Mouse (Mus musculus) thymus, adult 2 months (tissue): ENCODE results near the gene Thsd1. TPM values are rescaled to one million over a fixed set of nuclear protein-coding genes. Genes with fewer than 3 reads are reported as not detected.

Experiments used
- DNase-seq: peaks from one replicate; pipeline ENCODE4 v3.0.0; 2021
- H3K27ac ChIP-seq: fragments of 200-500 bp; 2 replicates; pipeline ENCODE4 v1.5.1; 2012; ENCODE audit warnings: low read length, control low read depth; ENCODE audit not compliant: control insufficient read depth, insufficient read depth
- H3K27me3 ChIP-seq: fragments of 200-500 bp; 2 replicates; pipeline ENCODE4 v1.6.1; 2012; ENCODE audit warnings: mild to moderate bottlenecking, low read length, moderate library complexity, mixed read lengths; ENCODE audit not compliant: control insufficient read depth, insufficient read depth
- H3K36me3 ChIP-seq: fragments of 200-500 bp; 2 replicates; pipeline ENCODE4 v1.6.1; 2012; ENCODE audit warnings: mild to moderate bottlenecking, low read length, moderate library complexity; ENCODE audit not compliant: control insufficient read depth, insufficient read depth
- H3K4me1 ChIP-seq: fragments of 200-500 bp; replicated peaks from 2 replicates; pipeline ENCODE4 v1.6.1; 2012; ENCODE audit warnings: low read length; ENCODE audit not compliant: control insufficient read depth, insufficient read depth
- H3K4me3 ChIP-seq: fragments of 200-500 bp; 2 replicates; pipeline ENCODE4 v1.5.1; 2012; ENCODE audit warnings: mild to moderate bottlenecking, low read length, control low read depth, moderate library complexity; ENCODE audit not compliant: control insufficient read depth, insufficient read depth
- CTCF ChIP-seq: fragments of 200-500 bp; IDR thresholded peaks from 2 replicates; pipeline ENCODE4 v1.5.1; 2012; ENCODE audit warnings: mild to moderate bottlenecking, control low read depth, low read length, moderate library complexity, borderline replicate concordance; ENCODE audit not compliant: control insufficient read depth, poor library complexity, insufficient read depth; ENCODE audit errors: extremely low read depth
- POLR2A ChIP-seq: fragments of 200-500 bp; IDR thresholded peaks from 2 replicates; pipeline ENCODE4 v1.6.1; 2012; ENCODE audit warnings: mild to moderate bottlenecking, low read length, control low read depth, moderate library complexity; ENCODE audit not compliant: control insufficient read depth, poor library complexity, insufficient read depth; ENCODE audit errors: extremely low read depth
- WGBS: fragments of 180-500 bp; shearing (Covaris S2); methylation state at CpG from one replicate; pipeline ENCODE4 v1.1.7; 2018; 5-methylcytosine and 5-hydroxymethylcytosine counted together
- polyA plus RNA-seq: library from polyadenylated mRNA; depleted of rRNA; stranded (reverse); fragments of >200 nt; gene quantifications from 2 replicates; pipeline ENCODE4 v1.2.3, GENCODE M21; 2012; rRNA removed

The Thsd1 gene
- 1.8 and 2.1 TPM in 2 replicates for polyA plus RNA-seq

DNA sequence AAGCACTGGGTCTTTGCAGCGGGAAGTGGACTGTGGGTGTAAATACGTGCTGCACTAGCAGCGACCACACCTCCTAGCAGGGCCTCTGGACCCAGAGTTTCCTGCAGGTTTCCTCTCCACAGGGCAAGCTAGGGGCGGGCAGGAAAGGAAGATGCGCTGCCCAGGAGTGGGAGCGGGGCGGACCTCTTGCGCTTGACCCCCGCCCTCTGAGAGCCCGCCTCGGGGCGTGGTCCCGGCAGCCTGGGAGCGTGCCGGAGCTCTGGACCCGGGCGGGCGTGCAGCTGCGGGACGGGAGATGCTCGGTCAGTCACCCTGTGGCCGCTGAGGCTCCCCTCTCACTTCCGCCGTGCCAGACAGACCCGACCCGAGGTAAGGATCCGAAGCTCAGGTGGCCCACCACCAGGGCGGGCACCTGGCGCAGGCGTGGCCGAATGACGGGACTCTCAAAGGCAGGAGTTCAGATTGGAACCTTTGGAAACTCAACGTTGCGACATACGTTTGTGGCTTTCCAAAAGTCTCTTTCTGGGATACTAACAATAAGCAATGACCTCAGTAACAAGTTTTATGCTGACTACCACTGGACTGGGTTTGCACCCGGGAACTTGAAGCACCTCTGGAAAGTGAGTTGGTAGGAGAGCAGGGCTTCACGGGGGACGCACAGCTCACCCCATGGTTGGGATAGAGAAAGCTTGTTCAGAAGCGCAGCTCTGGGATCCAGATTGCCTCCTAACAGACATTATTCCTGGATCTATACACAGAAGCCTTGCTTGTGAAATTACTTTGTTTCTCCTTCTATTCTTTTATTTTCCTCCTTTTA is at the start of gene Thsd1:
TSS of gene Thsd1 (plus strand) at position 253 of the 817 bp plus-strand sequence.
- WGBS: under 1% methylated on average over 39 of the region's 39 CpGs
- H3K4me3 ChIP-seq: peak within 1 kb of the TSS; percentile 66
- H3K36me3 ChIP-seq: no peaks in the 10 kb centered on the region
- TF ChIP-seq POLR2A (no peak), CTCF (no peak)
- peaks cover 11% of the 10 kb centered on the region for H3K4me1 ChIP-seq
- H3K27ac ChIP-seq: no peak within 1 kb of the TSS
- peak; percentile 44 for DNase-seq
- H3K27me3 ChIP-seq: no peaks in the 10 kb centered on the region

DNA sequence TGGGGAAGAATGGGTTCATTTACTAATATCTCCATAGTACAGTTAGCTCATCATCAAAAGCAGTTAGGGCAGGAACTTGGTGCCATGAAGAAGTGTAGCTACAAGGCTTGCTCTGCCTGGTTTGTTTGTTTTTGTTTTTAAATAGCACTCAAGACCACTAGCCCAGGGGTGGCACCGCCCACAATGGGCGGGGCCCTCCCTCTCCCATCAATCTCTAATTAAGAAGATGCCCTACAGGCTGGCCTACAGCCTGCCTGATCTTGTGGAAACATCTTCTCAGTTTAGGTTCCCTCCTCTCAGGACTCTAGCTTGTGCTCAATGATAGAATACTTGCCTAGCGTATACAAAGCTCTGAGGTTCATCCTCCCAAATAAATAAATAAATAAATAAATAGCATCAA is 42.2 kb upstream of the Thsd1 start:
- 6% methylated on average over 3 of the region's 3 CpGs for WGBS
- DNase-seq: no peak
- H3K4me1 ChIP-seq: peaks cover 2% of the 10 kb centered on the region
- no peaks in the 10 kb centered on the region for H3K36me3 ChIP-seq
- H3K27ac ChIP-seq: no peak overlapping the region
- no peak for TF ChIP-seq CTCF
- no peak for TF ChIP-seq POLR2A
- peak overlapping the region; percentile 24; the same call in 1 of the 2 replicates for H3K4me3 ChIP-seq
- no peaks in the 10 kb centered on the region for H3K27me3 ChIP-seq

DNA sequence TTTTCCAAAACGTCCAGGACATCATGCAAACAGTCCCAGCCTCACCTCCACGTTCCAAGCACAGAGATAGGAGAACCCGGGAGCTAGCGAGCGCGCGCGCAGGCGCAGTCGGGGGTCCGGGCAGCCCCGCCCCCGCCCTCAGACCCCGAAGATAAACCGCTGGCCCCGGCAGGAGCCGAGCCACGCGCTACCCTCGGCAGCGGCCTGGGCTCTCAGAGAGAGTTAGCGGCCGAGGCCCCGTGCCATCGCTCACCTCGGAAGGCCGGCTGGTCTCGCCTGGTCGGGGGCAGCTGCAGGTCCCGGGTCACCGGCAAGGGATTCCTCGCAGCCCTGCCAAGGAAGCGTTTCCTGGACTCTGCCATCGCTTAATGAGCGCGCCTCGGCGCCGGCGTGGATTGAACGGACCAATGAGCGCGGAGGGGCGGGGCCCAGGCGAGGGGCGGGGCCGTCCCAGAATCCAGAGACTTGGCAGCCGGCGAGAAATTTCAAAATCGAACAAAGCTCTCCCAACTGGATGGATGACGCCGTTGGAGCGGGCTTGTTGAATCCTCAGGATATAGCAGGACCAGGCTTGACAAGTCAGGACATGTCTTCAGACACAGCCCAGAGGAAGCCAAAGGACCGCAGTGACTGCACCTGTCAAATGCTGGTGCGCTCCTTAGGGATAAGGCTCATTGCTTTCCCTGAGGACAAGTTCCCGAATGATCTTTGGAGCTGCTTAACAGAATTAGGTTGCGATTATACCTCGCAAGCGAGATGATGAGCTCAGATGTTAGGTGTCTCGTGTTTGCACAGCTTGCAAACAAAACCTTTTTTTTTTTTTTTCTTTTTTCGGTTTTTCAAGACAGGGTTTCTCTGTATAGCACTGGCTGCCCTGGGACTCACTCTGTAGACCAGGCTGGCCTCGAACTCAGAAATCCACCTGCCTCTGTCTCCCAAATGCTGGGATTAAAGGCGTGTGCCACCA is 41.4 kb upstream of the Thsd1 start, which contains the start of gene Ckap2:
TSS of gene Ckap2 (minus strand) at position 389 of the 967 bp plus-strand sequence.
- peak; percentile 86 for DNase-seq
- H3K4me3 ChIP-seq: peak within 1 kb of the TSS; percentile 75
- peaks cover 2% of the 10 kb centered on the region for H3K4me1 ChIP-seq
- no peaks in the 10 kb centered on the region for H3K27me3 ChIP-seq
- H3K27ac ChIP-seq: no peak within 1 kb of the TSS
- WGBS: 3% methylated on average over 63 of the region's 63 CpGs
- TF ChIP-seq POLR2A (no peak; the same call in 1 of the 2 replicates), CTCF (no peak)
- no peaks in the 10 kb centered on the region for H3K36me3 ChIP-seq

DNA sequence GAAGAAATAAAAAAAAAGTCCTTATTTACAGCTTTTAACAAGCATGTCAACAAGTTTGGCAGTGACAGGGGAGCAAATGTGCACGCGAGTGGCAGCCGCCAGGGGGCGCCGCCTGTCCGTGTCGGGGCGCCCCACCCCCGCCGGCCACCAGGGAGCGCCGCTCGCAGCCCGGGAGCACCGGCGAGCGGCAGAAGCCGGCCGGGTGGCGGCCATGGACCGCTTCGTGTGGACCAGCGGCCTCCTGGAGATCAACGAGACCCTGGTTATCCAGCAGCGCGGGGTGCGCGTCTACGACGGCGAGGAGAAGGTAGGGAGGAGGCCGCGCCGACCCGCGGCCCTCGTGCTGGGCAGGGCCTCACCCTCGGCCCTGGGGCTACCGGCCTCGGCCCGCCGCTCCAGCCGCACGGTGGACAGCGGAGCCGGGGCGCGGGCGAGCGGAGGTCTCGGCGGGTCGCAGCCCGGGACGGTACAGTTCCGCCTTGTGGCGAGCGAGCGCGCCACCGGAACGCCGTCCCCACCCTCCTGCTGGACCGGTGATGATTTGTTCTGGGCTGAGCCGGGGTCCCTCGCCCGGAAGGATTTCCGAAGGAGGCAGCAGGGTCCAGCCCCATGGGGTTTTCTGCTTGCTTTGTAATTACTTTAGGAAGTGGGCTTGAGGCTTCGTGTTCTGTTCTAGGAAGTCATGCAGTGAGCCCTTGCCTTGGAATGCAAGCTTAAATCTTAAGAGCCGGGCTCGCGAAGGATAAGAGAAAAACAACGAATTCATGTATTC is 34.3 kb upstream of the Thsd1 start, which contains the start of gene Vps36:
TSS of gene Vps36 (plus strand) at position 150 of the 772 bp plus-strand sequence.
- under 1% methylated on average over 72 of the region's 73 CpGs for WGBS
- peak within 1 kb of the TSS; percentile 37; the same call in 1 of the 2 replicates for H3K27ac ChIP-seq
- peak; percentile 88 for DNase-seq
- TF ChIP-seq CTCF (peak; percentile 100), POLR2A (no peak)
- peak within 1 kb of the TSS; percentile 98 for H3K4me3 ChIP-seq
- H3K27me3 ChIP-seq: no peaks in the 10 kb centered on the region
- H3K4me1 ChIP-seq: peaks cover 14% of the 10 kb centered on the region
- H3K36me3 ChIP-seq: no peaks in the 10 kb centered on the region

DNA sequence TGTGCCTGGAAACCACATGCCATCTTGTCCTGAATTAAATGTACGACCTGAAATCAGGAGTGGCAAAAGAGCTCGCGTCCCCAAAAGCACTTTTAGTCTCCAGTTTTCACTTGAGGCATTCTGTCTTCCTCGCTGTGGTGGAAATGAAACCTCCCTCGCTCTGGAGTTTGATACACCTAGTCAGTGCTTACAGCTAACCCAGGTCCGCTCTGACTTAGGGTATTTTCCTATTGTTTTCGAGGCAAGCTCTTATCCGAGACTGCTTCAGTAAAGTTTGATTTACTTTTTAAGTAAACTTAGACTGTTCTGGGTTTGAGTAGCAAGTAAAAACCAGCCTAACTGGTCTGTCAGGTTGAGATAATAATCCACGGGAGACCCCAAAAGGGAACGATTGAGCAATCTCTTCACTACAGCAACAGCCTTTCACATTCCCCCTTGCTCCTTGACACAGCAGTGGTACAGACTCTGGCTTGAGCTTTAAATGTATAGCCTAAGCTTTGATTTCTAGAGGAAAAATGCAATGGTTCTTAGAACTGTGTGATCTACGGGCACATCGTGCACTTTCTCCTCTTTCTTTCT is 33.6 kb upstream of the Thsd1 start:
- no peaks in the 10 kb centered on the region for H3K27me3 ChIP-seq
- peak; percentile 32 for DNase-seq
- 5% methylated on average over 12 of the region's 12 CpGs for WGBS

More for the DNA sequence above, 33.6 kb upstream of the Thsd1 start:
- H3K4me1 ChIP-seq: peaks cover 14% of the 10 kb centered on the region
- peak overlapping the region; percentile 98 for H3K4me3 ChIP-seq
- TF ChIP-seq CTCF (no peak), POLR2A (no peak)
- H3K36me3 ChIP-seq: no peaks in the 10 kb centered on the region
- no peak overlapping the region; the same call in 1 of the 2 replicates for H3K27ac ChIP-seq
